Mouse (Mus musculus) spleen, adult 2 months (tissue): ENCODE measurements at regions not wholly inside any gene's neighbourhood (a gene's known extent, or its start where the extent isn't known, plus 50 kb on each side); places are given as distances from the start of the nearest gene placed in this dataset.

Source experiments
- DNase-seq, 2 experiments: peaks; one replicate each; pipeline versions ENCODE4 v3.0.0 to v3.0.0-alpha.2; 2012 to 2021; ENCODE audit warnings: low spot score in 2 of 2, low read depth in 1 of 2
- H3K27ac ChIP-seq: fragments of 200-500 bp; 2 replicates; pipeline ENCODE4 v1.5.1; 2012; ENCODE audit warnings: low read length, inconsistent platforms; ENCODE audit not compliant: insufficient read depth
- H3K27me3 ChIP-seq: fragments of 200-500 bp; 2 replicates; pipeline ENCODE4 v1.6.1; 2012; ENCODE audit warnings: mild to moderate bottlenecking, moderate library complexity, low read length, inconsistent platforms; ENCODE audit not compliant: control insufficient read depth, insufficient read depth
- H3K36me3 ChIP-seq: fragments of 200-500 bp; 2 replicates; pipeline ENCODE4 v1.6.1; 2012; ENCODE audit warnings: mild to moderate bottlenecking, low read length, inconsistent platforms; ENCODE audit not compliant: control insufficient read depth, insufficient read depth
- H3K4me1 ChIP-seq: fragments of 200-500 bp; 2 replicates; pipeline ENCODE4 v1.6.1; 2011; ENCODE audit warnings: inconsistent platforms; ENCODE audit not compliant: control insufficient read depth, insufficient read depth, insufficient read length
- H3K4me3 ChIP-seq: fragments of 200-500 bp; 2 replicates; pipeline ENCODE4 v1.5.1; 2011; ENCODE audit warnings: mild to moderate bottlenecking, inconsistent platforms; ENCODE audit not compliant: insufficient read depth, insufficient read length; ENCODE audit errors: extremely low read depth
- CTCF ChIP-seq: fragments of 200-500 bp; IDR thresholded peaks from 2 replicates; pipeline ENCODE4 v1.5.1; 2011; ENCODE audit warnings: mild to moderate bottlenecking, inconsistent platforms; ENCODE audit not compliant: insufficient read depth, insufficient read length, insufficient replicate concordance; ENCODE audit errors: extremely low read depth
- POLR2A ChIP-seq: fragments of 200-500 bp; IDR thresholded peaks from 2 replicates; pipeline ENCODE4 v1.6.1; 2011; ENCODE audit warnings: low read depth, low read length, inconsistent platforms
- whole genome bisulfite sequencing: fragments of 180-500 bp; shearing (Covaris S2); methylation state at CpG from one replicate; pipeline ENCODE4 v1.1.7; 2018; 5-methylcytosine and 5-hydroxymethylcytosine counted together

DNA sequence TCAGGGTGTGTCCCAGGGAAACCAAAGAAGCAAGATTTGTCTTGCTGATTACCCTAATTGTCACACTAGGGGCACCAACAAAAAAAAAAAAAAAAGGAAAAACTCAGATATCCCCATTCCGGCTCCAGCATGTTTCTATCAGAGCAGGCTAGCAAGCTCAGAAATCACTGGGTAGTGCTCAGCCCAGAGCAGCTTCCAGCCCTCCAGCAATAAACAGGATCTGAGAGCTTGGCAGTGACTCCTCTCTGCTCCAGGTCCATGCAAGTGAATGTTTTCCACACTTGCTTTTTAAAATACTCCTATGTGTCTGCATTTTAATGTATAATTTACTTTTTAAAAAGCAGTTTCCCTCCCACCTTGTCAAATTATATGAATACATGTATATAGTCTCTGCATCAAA, 290.8 kb downstream of the Car8 start:
- no peak for DNase-seq
- Histone ChIP-seq H3K4me3 (no peak overlapping the region), H3K36me3 (no peaks in the 10 kb centered on the region), H3K27ac (no peak overlapping the region), H3K27me3 (no peaks in the 10 kb centered on the region), H3K4me1 (no peaks in the 10 kb centered on the region)
- 92% methylated on average over 1 of the region's 1 CpGs for WGBS
- no peak for TF ChIP-seq POLR2A
- TF ChIP-seq CTCF, result no peak

DNA sequence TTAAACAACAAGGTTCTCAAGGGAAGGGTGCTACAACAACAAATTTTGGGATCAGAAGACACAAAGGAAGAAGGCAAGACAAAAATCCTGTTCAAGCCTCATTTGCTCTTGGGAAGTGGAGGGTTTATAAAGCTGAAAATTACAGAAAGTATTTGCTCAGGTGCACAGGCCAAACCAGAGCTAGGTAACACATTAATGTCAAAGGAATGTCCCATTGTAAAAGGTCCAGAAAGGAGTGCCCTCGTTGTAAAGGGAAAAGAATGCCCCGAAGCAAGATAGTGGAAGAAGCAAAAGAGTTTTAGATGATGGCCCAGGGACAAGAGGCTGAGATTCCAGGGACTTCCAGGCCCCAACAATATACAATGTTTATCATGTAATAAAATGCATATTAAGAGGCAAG, 317.3 kb downstream of the Car8 start:
- no peak overlapping the region for H3K4me3 ChIP-seq
- no peak for TF ChIP-seq CTCF
- WGBS, result 82% methylated on average over 2 of the region's 2 CpGs
- no peak for DNase-seq
- no peaks in the 10 kb centered on the region for H3K36me3 ChIP-seq
- no peaks in the 10 kb centered on the region for H3K4me1 ChIP-seq
- H3K27me3 ChIP-seq, result no peaks in the 10 kb centered on the region
- no peak overlapping the region for H3K27ac ChIP-seq

DNA sequence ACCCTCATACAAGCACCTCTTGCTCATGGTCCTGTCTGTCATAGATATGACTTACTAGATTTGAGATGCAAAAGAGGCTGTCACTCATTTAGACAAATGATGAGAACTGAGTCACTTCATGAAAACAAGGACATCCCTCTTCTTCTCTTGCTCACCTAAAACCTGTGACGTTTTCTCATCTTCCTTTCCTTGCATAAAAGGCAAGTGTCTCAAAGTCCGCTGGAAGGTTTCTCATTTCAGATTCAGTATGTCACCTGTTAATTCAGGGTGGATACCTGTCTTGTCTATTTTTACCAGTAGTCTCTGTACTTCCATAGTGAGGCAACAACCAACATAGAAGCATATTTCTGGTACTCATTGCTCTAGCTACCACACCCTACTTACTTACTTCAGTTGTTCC, 325.6 kb downstream of the Car8 start:
- 86% methylated on average over 2 of the region's 2 CpGs for WGBS
- TF ChIP-seq POLR2A (no peak), CTCF (no peak)

DNA sequence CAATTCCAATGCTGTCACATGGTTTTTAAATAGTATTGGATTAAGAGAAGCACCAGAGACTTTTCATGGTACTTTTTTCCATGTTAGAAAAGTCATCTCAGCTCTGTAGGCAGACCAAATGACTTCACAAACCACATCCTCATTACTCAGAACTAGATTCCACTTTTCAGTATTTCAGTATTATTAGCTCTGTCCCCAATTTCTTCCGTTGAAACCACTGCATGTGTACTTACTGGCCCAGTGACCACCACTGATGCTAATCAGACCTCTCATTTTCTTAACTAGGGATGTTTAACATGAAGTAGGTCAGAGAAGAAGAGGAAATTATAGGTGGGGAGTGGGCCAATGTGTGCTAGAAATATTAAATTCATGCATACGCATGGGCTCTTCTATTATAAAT, 326.2 kb downstream of the Car8 start:
- H3K36me3 ChIP-seq, result no peaks in the 10 kb centered on the region
- TF ChIP-seq POLR2A (no peak), CTCF (no peak)
- H3K27ac ChIP-seq, result no peak overlapping the region
- 45% methylated on average over 2 of the region's 2 CpGs for WGBS
- H3K27me3 ChIP-seq, result no peaks in the 10 kb centered on the region
- no peak overlapping the region for H3K4me3 ChIP-seq
- H3K4me1 ChIP-seq, result no peaks in the 10 kb centered on the region
- DNase-seq, result no peak

More for the DNA sequence above, 325.6 kb downstream of the Car8 start:
- DNase-seq, result no peak
- Histone ChIP-seq H3K27me3 (no peaks in the 10 kb centered on the region), H3K4me3 (no peak overlapping the region), H3K36me3 (no peaks in the 10 kb centered on the region), H3K4me1 (no peaks in the 10 kb centered on the region), H3K27ac (no peak overlapping the region)

DNA sequence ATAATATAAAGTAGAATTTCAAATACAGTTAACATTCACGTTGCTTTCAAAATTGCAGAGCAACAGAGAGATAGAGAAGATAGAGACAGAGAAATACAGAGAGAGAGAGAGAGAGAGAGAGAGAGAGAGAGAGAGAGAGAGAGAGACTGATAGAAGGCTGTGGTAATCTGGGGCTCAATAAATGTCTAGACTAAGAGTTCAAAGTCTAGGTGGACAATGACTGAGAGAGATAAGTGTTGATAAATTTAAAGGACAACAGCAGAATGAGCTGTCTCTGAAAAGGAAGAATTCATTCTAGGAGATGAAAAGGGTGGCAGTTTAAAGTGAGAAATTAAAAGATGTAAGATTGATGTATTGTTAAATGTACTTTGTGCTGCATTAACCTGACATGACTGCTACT, 335.7 kb downstream of the Car8 start:
- Histone ChIP-seq H3K36me3 (no peaks in the 10 kb centered on the region), H3K27ac (no peak overlapping the region), H3K27me3 (no peaks in the 10 kb centered on the region), H3K4me3 (no peak overlapping the region), H3K4me1 (no peaks in the 10 kb centered on the region)
- WGBS, result 75% methylated on average over 1 of the region's 1 CpGs
- TF ChIP-seq CTCF (no peak), POLR2A (no peak)
- DNase-seq, result no peak

DNA sequence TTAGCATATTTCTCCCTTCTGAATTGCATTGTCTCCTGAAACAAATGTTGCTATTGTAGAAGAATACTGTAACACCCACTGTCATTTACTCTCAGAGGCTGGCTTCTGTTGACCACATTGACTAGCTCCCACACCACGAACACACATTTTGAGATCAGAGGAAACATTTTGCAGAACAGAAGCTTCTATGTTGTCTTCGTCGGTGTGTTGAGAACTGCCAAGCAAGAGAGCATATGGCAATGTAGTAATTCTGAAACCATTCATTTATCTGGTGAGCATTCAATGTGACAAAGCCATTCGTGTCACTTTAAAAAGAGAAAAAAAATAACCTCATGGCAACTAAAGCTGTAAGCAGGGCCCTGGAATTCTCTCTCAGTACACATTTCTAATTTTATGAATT, 343.9 kb downstream of the Car8 start:
- TF ChIP-seq CTCF (no peak), POLR2A (no peak)
- DNase-seq, result no peak

DNA sequence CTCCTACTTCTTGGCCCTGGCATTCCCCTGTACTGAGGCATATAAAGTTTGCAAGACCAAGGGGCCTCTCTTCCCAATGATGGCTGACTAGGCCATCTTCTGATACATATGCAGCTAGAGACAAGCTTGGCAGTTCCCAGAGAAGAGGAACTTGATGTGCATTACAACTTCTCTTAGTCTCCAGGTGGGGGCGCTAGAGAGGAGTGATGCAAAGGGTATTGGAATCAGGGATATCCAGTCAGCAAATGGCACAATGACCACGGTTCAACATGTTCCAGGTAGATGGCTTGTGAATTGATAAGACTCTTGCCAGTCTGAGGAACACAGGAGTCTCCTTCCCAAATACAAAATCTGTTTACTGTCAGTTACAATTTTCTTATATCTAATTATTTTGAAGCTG, 347.7 kb downstream of the Car8 start:
- WGBS, result 77% methylated on average over 2 of the region's 2 CpGs
- TF ChIP-seq POLR2A (no peak), CTCF (no peak)

More for the DNA sequence above, 343.9 kb downstream of the Car8 start:
- Histone ChIP-seq H3K36me3 (no peaks in the 10 kb centered on the region), H3K4me3 (no peak overlapping the region), H3K27ac (no peak overlapping the region), H3K27me3 (no peaks in the 10 kb centered on the region), H3K4me1 (no peaks in the 10 kb centered on the region)
- 52% methylated on average over 4 of the region's 4 CpGs for WGBS

DNA sequence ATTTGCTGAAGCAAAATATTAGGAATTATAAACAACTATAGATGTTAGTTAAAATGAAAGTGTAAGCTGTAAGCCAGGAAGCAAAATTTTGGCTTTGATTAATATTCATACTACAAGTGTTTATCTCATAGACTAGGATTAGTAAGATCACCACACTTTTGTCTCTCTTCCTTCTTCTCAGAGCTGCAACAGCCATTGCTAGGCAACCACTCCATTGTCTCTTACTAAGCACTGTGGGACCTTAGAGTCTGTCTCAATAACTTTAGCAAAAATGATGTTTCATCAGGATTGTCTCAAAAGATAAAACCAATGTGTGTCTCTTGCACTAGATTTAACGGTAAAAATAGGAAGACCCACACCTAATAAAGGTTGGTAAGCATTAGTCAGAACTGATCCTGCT, 384.3 kb downstream of the Car8 start:
- H3K4me1 ChIP-seq, result no peaks in the 10 kb centered on the region
- no peak overlapping the region for H3K4me3 ChIP-seq
- TF ChIP-seq CTCF (no peak), POLR2A (no peak)
- DNase-seq, result no peak
- H3K36me3 ChIP-seq, result no peaks in the 10 kb centered on the region
- H3K27me3 ChIP-seq, result no peaks in the 10 kb centered on the region
- H3K27ac ChIP-seq, result no peak overlapping the region
- WGBS, result 92% methylated on average over 1 of the region's 1 CpGs

More for the DNA sequence above, 347.7 kb downstream of the Car8 start:
- Histone ChIP-seq H3K27ac (no peak overlapping the region), H3K27me3 (no peaks in the 10 kb centered on the region), H3K4me1 (no peaks in the 10 kb centered on the region), H3K36me3 (no peaks in the 10 kb centered on the region), H3K4me3 (no peak overlapping the region)
- no peak for DNase-seq
